Comparison of ENCODE assay signal across 16 mouse cellular contexts in genomic region chr6:29622273-29622672, GRCm38 (mm10).
"Had no signal": no experiment of that assay in that cellular context is flagged by ENCODE, and none has a peak within 500 bp of the region (broad histone marks: within the 10 kb centered on the region; RNA-seq: fewer than 3 reads in every experiment).

No protein-coding gene starts in this region.

- DNase-seq: retina, postnatal 1 day; right cerebral cortex, adult 18-20 months; right cerebral cortex, postnatal 14 days; right cerebral cortex, postnatal 25 days; right cerebral cortex, postnatal 4 days; spleen, adult 18-20 months; thymus, adult 18-20 months; thymus, adult 2 months; thymus, postnatal 14 days; thymus, postnatal 25 days; thymus, postnatal 36 days; thymus, postnatal 4 days had no signal

- H3K4me3 ChIP-seq: neural tube, embryonic 13.5 days; neural tube, embryonic 15.5 days; stomach, embryonic 15.5 days had no signal

- H3K27me3 ChIP-seq: stomach, embryonic 15.5 days had no signal

- H3K9me3 ChIP-seq: neural tube, embryonic 13.5 days; neural tube, embryonic 15.5 days; stomach, embryonic 15.5 days had no signal

- H3K36me3 ChIP-seq: neural tube, embryonic 13.5 days; neural tube, embryonic 15.5 days; stomach, embryonic 15.5 days had no signal

- H3K4me2 ChIP-seq: neural tube, embryonic 13.5 days; neural tube, embryonic 15.5 days; stomach, embryonic 15.5 days had no signal

- H3K27ac ChIP-seq: neural tube, embryonic 13.5 days; neural tube, embryonic 15.5 days; stomach, embryonic 15.5 days; stomach, postnatal 0 days had no signal

- H3K4me1 ChIP-seq: neural tube, embryonic 13.5 days; neural tube, embryonic 15.5 days; stomach, embryonic 15.5 days had no signal

- H3K9ac ChIP-seq: neural tube, embryonic 13.5 days; neural tube, embryonic 15.5 days; stomach, embryonic 15.5 days had no signal
